Mouse (Mus musculus) A20 (cell line): ENCODE results near the gene Rfc2.
A peak's percentile ranks its signal among the peaks of the same experiment; 100 is the strongest.

Experiments used
- DNase-seq: peaks from one replicate; pipeline ENCODE4 v3.0.0-alpha.2; 2011; ENCODE audit warnings: low read depth, low spot score

Rfc2 gene

GRCm38 (mm10) chr5:134581146-134581545 lies at the start of gene Rfc2:
TSS of gene Rfc2 (plus strand) at chr5:134581366.
- no peak for DNase-seq

- DNase-seq, result no peak
Measured at GRCm38 (mm10) chr5:134531585-134531984, 49.6 kb upstream of the Rfc2 start.

- DNase-seq, result no peak
Measured at GRCm38 (mm10) chr5:134532417-134532816, 48.7 kb upstream of the Rfc2 start.

GRCm38 (mm10) chr5:134536036-134536435 lies 45.1 kb upstream of the Rfc2 start:
- no peak for DNase-seq

- no peak for DNase-seq
Measured at GRCm38 (mm10) chr5:134539891-134540290, 41.3 kb upstream of the Rfc2 start.

- no peak for DNase-seq
Measured at GRCm38 (mm10) chr5:134540881-134541280, 40.3 kb upstream of the Rfc2 start.

GRCm38 (mm10) chr5:134541640-134542039 lies 39.5 kb upstream of the Rfc2 start:
- no peak for DNase-seq

- no peak for DNase-seq
Measured at GRCm38 (mm10) chr5:134544516-134545241, 36.5 kb upstream of the Rfc2 start.

- DNase-seq, result no peak
Measured at GRCm38 (mm10) chr5:134545242-134545629, 35.9 kb upstream of the Rfc2 start.

GRCm38 (mm10) chr5:134546790-134547189 lies 34.4 kb upstream of the Rfc2 start:
- no peak for DNase-seq

- DNase-seq, result no peak
Measured at GRCm38 (mm10) chr5:134548306-134548705, 32.9 kb upstream of the Rfc2 start.

- DNase-seq, result no peak
Measured at GRCm38 (mm10) chr5:134549640-134550168, 31.5 kb upstream of the Rfc2 start.

- peak; percentile 37 for DNase-seq
Measured at GRCm38 (mm10) chr5:134550836-134551232, 30.3 kb upstream of the Rfc2 start.

GRCm38 (mm10) chr5:134551233-134552109 lies 29.7 kb upstream of the Rfc2 start:
- DNase-seq, result peak; percentile 54

- peak; percentile 91 for DNase-seq
Measured at GRCm38 (mm10) chr5:134552110-134552972, 28.8 kb upstream of the Rfc2 start, which contains the start of gene Clip2. TSS of gene Clip2 (minus strand) at chr5:134552434.

- no peak for DNase-seq
Measured at GRCm38 (mm10) chr5:134553951-134554546, 27.1 kb upstream of the Rfc2 start.

- no peak for DNase-seq
Measured at GRCm38 (mm10) chr5:134555463-134556164, 25.6 kb upstream of the Rfc2 start.

- no peak for DNase-seq
Measured at GRCm38 (mm10) chr5:134560071-134560449, 21.1 kb upstream of the Rfc2 start, which contains the start of gene Syna. TSS of gene Syna (minus strand) at chr5:134560171.

GRCm38 (mm10) chr5:134560450-134561171 lies 20.6 kb upstream of the Rfc2 start:
- DNase-seq, result no peak

GRCm38 (mm10) chr5:134564272-134564671 lies 16.9 kb upstream of the Rfc2 start:
- DNase-seq, result no peak
